Comparison of ENCODE assay signal across 8 mouse cellular contexts in genomic region chr17:49563830-49564470, GRCm38 (mm10). TPM values are rescaled to one million over a fixed set of nuclear protein-coding genes. Genes with fewer than 3 reads are reported as not detected.
DNase-seq lines count a peak whose midpoint lies in the region; ATAC-seq lines count a peak whose summit lies in the region.

Gene Daam2, minus strand, starts transcription at chr17:49564343.

- H3K4me2 ChIP-seq in forebrain, embryonic 15.5 days (replicated peaks), result peak within 1 kb of the TSS; percentile 89
- peak within 1 kb of the TSS; percentile 19; the same call in 1 of the 2 replicates for H3K4me2 ChIP-seq in liver, embryonic 16.5 days (ENCODE audit: low read depth, low read length)

- peak; percentile 9 for DNase-seq in thymus, postnatal 4 days
- DNase-seq in thymus, postnatal 14 days, result no peak
- peak; percentile 83 to 89 for DNase-seq in heart, postnatal 10 days
- peak; percentile 88 to 91 for DNase-seq in kidney, postnatal 4 days
- DNase-seq in ovary, postnatal 10 days (ENCODE audit: low spot score), result peak; percentile 65

- WGBS in forebrain, embryonic 15.5 days, result 4% methylated on average over 38 of the region's 38 CpGs
- 3% methylated on average over 38 of the region's 38 CpGs for WGBS in liver, embryonic 16.5 days (ENCODE audit: insufficient replicate concordance)

- H3K9me3 ChIP-seq in forebrain, embryonic 15.5 days, result no peaks in the 10 kb centered on the region
- H3K9me3 ChIP-seq in liver, embryonic 16.5 days (replicated peaks; ENCODE audit: control insufficient read depth, low read length), result no peaks in the 10 kb centered on the region

- peaks cover 20% of the 10 kb centered on the region for H3K4me1 ChIP-seq in forebrain, embryonic 15.5 days
- no peaks in the 10 kb centered on the region for H3K4me1 ChIP-seq in liver, embryonic 16.5 days (ENCODE audit: control insufficient read depth, low read depth, low read length)

- no peaks in the 10 kb centered on the region for H3K36me3 ChIP-seq in forebrain, embryonic 15.5 days
- H3K36me3 ChIP-seq in liver, embryonic 16.5 days (ENCODE audit: control insufficient read depth, insufficient read depth), result no peaks in the 10 kb centered on the region

- peak; percentile 91 for ATAC-seq in forebrain, embryonic 15.5 days (replicated peaks)
- ATAC-seq in liver, embryonic 16.5 days (ENCODE audit: low read depth), result no peak
- no peak for ATAC-seq in erythroblast, adult 5-6 weeks (replicated peaks; ENCODE audit: low FRiP score, poor library complexity, severe bottlenecking)

- peak within 1 kb of the TSS; percentile 50 for H3K9ac ChIP-seq in forebrain, embryonic 15.5 days (replicated peaks)
- H3K9ac ChIP-seq in liver, embryonic 16.5 days (ENCODE audit: low read depth, low read length), result no peak within 1 kb of the TSS

- peak within 1 kb of the TSS; percentile 46 for H3K4me3 ChIP-seq in forebrain, embryonic 15.5 days
- peak within 1 kb of the TSS; percentile 20 for H3K4me3 ChIP-seq in liver, embryonic 16.5 days (ENCODE audit: low read depth, low read length)

- H3K27me3 ChIP-seq in forebrain, embryonic 15.5 days, result no peaks in the 10 kb centered on the region
- peaks cover 22% of the 10 kb centered on the region for H3K27me3 ChIP-seq in liver, embryonic 16.5 days (ENCODE audit: control insufficient read depth, insufficient read depth, low read depth, low read length)

- intact Hi-C loops in heart, postnatal 10 days (cut with DNase I), result loop anchor here (5.0 kb wide), 1 partner anchor 288 kb away; no protein-coding TSS in a partner anchor

- 0 out of 2 replicates have a peak within 1 kb of the TSS, but pooled peaks have one; percentile 21 for H3K27ac ChIP-seq in forebrain, embryonic 15.5 days (replicated peaks)
- no peak within 1 kb of the TSS for H3K27ac ChIP-seq in liver, embryonic 16.5 days (ENCODE audit: low read length)

RNA-seq across cellular contexts. Expression of gene Daam2, which starts in this region (rescaled TPM):
- 1.7 and 2.0 TPM in 2 replicates for polyA plus RNA-seq in forebrain, embryonic 15.5 days (2015; fragmentation: Nextera tagmentation; extraction: Ambion mirVana)
- 10 to 100 TPM; 14.2 to 16.3 TPM for total RNA-seq in heart, postnatal 10 days (2021)
- polyA plus RNA-seq in liver, embryonic 16.5 days (2015; fragmentation: Nextera tagmentation; extraction: Ambion mirVana), result 0.26 and 0.29 TPM in 2 replicates
- total RNA-seq in erythroblast, adult 5-6 weeks (2015; ENCODE audit: low replicate concordance), result not detected in 2 replicates
- total RNA-seq in erythroblast, adult 5-6 weeks (2017; ENCODE audit: low replicate concordance), result 0.56 TPM in 1 of 2 replicates, not detected in the other

Comparison
In these comparisons a context has a peak if more than half of its experiments do, and no peak if none do; other contexts are left out.
1. RNA of gene Daam2 (total RNA-seq): 14.2 to 16.3 TPM in heart, postnatal 10 days; 0.56 TPM in erythroblast, adult 5-6 weeks; every median in the first group is over 4 times any median in the second.